Mouse (Mus musculus) adrenal gland, postnatal 10 days (tissue): ENCODE results near the gene Zg16. TPM values are rescaled to one million over a fixed set of nuclear protein-coding genes. Genes with fewer than 3 reads are reported as not detected.

Experiments
- DNase-seq: peaks from one replicate; pipeline ENCODE4 v3.0.0; 2021; ENCODE audit warnings: mixed read lengths
- total RNA-seq, 2 experiments: library from RNA; stranded (reverse); gene quantifications; 2 replicates each; pipeline ENCODE4 v1.2.3; 2021

Zg16 gene
- total RNA-seq, 2 experiments from 2014 or later = 0.51 TPM; not detected in 1

DNA sequence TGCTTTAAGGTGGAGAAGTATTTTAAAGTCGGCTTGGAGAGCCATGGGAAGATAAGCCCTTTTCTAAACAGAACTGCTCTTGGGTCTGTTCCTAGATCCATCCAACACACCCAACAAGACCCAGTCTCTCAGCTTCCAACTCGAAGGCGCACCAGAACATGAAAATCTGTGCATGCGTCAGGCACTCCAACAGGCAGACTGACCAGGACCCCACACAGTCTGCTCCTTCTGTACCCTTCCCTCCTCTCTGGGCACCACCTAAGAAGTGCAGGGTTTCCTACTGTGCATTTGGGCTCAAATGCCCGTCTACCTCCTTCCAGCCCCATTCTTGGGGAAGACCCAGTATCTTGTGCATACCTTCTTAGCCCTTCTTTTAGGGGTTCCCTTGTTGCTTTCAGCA is 66.6 kb downstream of the Zg16 start:
- DNase-seq = no peak

DNA sequence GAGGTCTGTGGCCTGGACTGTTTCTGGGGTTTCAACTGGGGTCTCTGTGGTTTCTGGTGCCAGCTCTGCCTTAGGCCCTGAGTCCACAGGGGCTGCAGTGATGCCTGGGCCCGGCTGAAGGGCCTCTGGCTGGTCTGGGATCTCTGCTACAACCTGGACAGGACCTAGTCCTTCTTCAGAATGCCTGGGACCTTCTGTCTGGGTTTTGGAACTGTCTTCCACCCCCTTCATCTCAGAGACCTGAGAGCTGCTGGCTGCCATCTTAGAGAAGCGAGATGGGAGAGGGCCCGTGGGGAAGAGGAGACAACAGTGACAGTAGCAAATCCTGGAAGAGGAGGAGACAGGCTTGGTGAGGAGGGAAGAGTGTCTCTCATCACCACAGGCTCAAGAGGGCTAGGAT is 67.1 kb downstream of the Zg16 start:
- DNase-seq = no peak

DNA sequence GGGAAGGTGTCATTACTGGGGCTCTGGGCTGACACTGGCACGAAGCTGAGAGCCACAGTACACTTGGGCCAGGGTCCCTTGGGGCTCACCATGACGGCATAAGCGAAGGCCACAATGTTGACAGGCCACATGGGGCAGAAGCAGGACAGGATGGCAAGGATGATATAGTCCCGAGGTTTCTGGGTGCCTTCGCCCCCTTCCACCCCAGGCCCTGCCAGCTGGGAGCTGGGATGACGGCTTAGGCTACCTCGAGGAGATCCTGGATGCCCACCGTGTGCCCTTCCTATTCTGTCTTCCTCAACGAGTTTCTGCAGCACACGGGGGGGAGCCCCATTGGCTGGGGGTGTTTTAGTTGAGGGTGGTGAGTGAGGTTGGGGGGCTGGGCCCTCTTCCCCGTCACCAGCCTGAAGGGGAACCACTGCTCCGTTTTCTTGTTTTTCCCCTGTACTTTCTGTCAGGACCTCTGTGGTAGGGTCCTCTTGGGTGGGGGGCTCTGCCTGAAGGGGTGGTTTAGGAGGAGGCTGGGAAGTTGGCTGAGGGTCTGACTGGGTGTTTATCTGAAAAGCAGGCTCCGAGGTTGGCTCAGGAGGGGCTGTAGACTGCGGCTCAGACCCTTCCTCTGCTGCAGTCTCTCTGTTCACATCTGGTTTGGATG is 67.7 kb downstream of the Zg16 start:
- DNase-seq = no peak

DNA sequence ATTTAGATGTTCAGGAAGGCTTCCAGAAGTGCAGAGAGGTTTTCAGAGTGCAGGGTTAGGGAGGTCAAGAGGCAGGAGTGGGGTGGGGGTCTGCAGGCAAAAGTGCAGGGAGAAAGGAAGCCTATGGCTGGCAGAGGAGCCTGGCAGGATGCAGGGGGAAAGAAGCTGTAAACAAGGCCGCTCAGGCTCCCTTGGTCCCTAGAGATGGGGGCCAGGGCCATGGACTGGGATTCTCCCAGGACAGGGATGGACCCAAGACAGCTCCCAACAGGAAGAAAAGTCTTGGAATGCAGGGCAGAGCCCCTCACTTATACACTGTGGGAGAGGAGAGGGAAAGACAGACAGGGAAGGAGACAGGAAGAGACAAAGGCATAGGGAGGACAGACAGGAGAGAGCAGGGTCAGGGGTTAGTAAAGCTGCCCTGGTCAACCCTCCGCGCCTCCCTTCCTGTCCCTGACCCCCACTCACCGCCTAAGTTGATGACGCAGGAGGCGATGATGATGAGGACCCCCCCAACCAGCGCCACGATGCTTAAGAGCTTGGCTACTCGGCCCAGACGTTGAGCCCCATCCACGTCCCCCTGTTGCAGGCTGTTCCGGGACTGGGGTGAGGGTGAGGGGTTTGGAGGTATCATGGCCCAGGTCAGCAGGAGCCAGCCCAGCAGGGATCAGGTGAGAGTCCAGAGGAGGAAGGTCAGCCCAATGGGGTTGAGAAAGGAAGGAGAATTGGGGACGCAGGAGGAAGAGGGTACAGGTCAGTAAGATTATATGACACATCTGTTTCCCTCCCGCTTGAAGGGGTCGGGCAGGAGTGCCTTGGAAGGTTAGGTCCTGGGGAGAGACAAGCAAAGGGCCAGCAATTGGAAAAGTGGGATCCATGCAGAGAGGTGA is 68.5 kb downstream of the Zg16 start:
- DNase-seq = no peak

DNA sequence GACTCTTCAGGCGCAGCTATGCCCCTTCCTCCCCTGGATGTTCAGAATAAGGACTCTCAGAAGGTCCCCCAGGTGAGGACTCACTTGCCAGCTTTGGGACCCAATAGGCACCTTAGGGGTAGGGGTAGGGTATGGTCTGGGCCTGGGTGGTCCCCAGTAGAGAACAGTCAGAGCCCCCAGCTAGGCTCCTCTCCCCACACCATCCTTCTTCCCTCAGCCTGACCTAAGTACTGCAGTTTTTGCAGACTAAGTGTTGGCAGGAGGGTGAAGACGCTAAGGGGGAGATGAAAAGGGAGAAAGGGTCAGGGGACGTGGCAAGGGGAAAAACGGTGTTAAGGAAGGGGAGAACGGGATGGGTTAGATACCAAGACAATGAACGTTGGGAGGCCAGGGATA is 69.2 kb downstream of the Zg16 start:
- no peak for DNase-seq

- peak; percentile 96 for DNase-seq
Observed at GRCm38 (mm10) chr7:127016971-127017949, 69.9 kb downstream of the Zg16 start, which contains the start of gene Pagr1a. Gene Pagr1a, minus strand, starts transcription at chr7:127017352.

DNA sequence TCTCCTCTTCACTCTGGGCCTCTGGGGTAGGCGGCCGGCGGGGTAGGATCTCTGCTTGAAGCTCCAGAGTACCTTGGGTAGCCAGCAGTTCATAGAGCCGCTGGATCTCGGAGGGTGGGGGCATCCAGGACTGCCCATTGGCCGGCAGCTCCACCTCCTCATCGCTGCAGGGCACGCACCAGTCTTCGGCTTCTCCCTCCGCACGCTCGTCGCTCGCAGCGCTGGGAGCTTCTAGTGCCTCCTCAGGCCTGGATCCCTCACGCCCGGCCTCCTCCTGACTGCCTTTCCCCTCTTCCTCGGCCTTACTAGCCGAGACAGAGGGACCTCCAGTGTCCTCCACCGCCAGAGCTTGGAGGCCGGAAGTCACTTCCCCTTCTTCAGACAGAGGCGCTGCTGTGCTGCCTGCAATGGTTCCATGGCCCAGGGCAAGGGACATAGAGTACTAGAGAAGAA is 70.6 kb downstream of the Zg16 start:
- peak; percentile 78 for DNase-seq

GRCm38 (mm10) chr7:127016481-127016485 is 70.8 kb downstream of the Zg16 start, which contains the start of gene Pagr1b:
Gene Pagr1b, minus strand, starts transcription at chr7:127016484.
- no peak for DNase-seq

- DNase-seq = peak; percentile 69
Observed at GRCm38 (mm10) chr7:127016081-127016480, 71.0 kb downstream of the Zg16 start.

GRCm38 (mm10) chr7:127014993-127015392 is 72.1 kb downstream of the Zg16 start:
- DNase-seq = no peak

DNA sequence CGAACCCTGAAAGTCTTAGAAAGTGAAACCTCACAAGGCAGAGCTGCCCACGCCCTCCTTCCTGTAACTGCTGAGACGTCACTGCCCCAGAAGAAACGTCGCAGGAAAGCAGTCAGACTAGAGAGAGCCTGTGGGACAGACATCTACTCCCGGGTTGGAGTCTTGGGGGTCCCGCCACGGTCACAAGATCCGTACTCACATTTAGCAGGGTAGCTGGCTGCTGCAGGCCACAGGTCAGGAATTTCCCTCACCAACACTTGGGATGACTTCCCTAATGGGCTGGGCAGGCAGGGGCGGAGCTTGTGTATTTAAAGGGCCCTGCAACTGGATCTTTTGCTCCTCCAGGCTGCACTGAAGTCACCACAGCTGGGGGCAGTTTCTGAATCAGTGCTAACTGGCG is 72.8 kb downstream of the Zg16 start, which contains the start of gene Mvp:
Gene Mvp, minus strand, starts transcription at position 302 of the 400 bp plus-strand sequence.
- DNase-seq = peak; percentile 81

- no peak for DNase-seq
Observed at GRCm38 (mm10) chr7:127013385-127013784, 73.7 kb downstream of the Zg16 start.

DNA sequence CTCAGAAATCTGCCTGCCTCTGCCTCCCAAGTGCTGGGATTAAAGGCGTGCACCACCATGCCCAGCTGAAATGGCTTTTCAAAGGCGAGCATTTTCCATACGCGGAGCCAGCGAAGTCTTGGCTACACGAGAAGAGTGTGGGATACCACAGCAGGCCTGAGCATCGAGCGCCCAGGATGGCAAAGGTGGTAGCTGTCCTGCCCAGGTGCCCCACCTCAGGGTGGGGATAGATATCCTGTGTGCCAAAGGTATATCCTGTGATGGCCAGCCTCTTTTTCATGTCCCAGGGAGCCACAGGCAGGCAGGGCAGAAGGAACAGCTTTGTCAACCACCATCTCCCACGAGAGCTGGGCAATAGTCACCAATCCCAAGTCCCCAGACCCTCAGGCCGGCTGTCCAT is 74.3 kb downstream of the Zg16 start:
- no peak for DNase-seq

DNA sequence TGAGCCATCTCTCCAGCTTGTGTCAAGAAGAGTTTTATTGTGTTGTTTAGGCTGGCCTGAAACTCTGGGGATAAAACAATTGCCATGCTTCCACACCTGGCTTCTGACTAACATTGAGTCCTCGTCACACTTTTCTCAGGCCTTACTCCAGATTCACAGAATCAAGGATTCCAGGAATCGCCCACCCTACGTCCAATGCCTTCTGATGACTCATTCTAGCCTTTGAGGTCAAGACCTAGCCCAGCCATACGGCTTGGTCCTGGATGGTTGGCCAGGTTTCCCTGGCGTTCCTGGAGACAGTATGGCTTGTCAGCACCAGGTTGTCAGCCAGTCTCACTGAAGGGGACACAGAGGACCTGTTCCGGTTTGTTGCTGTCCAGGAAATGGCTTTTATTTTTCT is 74.8 kb downstream of the Zg16 start:
- peak; percentile 27 for DNase-seq

DNA sequence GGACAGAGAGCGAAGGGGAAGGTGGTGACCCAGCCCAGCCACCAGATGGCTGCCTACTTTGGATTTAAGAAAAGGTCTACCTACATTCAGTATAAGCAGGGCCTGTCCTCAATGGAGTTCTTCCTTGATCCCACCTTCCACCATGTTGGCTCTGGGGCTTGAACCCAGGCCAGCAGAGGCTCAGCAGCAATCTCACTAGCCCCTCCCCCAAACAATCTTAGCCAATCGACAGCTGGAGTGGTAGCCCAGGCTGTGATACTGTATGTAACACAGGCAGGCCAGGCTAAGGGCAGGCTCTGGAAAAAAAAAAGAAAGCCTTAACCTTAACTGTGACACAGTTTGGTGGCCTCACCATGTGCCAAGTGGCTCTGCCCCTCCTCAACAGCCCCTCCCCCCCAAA is 75.4 kb downstream of the Zg16 start:
- DNase-seq = no peak

- DNase-seq = no peak
Observed at GRCm38 (mm10) chr7:127011051-127011450, 76.1 kb downstream of the Zg16 start.

DNA sequence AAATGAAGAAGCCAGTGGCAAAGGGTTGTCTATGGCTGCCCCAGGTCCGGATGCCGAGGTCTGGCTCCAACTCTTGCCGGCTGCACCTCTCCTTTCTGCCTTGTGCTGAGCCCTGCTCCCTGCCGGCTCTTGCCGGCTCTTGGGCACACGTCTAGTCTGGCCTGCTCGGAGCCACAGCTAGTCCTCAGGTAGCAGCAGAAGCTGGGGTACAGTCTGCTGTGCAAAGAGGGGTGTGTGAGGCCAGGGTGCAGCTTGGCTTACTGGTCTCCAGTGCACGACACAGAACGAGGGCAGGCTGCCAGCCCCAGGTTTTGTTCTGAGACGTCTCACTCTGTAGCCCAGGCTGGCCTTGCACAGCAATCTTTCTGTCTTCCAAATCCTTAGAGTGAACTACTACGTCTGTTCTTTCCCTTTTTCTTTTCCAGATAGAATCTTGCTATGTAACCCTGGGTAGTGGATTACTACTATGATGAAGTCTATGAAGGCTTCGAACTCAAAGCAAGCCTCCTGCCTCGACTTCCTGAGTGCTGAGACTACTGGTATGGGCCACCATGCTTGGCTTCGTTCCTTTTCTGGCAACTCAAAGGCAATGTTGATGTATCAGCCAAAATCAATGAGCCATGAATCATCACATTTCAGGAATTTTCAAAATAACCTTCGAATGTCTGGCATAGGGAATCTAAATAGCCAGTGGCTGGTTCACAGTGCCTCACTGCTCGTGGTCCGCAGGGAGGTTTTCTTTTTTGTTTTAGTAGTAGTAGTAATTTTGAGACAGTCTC is 77.6 kb downstream of the Zg16 start:
- DNase-seq = no peak

GRCm38 (mm10) chr7:127008239-127009019 is 78.7 kb downstream of the Zg16 start:
- peak; percentile 72 for DNase-seq

GRCm38 (mm10) chr7:127007313-127008024 is 79.7 kb downstream of the Zg16 start:
- no peak for DNase-seq

DNA sequence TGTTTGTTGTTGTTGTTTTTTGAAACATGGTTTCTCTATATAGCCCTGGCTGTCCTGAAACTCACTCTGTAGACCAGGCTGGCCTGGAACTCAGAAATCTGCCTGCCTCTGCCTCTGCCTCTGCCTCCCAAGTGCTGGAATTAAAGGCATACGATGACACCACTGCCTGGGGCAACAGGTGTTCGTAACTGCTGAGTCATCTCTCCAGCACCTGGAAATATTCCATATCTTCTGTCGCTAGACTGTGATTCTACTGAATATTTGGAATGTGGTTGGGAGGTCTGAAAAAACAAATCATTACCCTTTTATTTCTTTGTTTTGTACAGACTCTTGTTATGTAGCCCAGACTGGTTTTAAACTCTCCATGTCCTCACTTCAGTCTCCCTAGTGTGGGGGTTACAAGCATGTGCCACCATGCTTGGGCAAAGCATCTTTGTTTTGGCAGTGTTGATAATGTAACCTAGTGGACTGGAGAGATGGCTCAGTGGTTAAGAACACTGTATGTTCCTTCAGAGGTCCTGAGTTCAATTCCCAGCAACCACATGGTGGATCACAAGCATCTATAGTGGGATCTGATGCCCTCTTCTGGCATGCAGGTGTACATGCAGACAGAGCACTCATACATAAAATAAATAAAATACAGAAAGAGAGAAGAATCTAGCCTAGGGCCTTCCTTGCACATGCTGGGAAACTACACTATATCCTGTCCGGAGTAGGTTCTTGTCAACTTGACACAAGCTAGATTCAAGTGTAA is 82.8 kb downstream of the Zg16 start:
- DNase-seq = no peak
